Mouse (Mus musculus) C2C12 (cell line): ENCODE data around the gene Tex22. TPM values are rescaled to one million over a fixed set of nuclear protein-coding genes. Genes with fewer than 3 reads are reported as not detected.

Experiments used
- H3K27me3 ChIP-seq: one replicate; pipeline ENCODE4 v1.6.1; 2011; ENCODE audit not compliant: control insufficient read depth, insufficient read depth, insufficient read length
- H3K36me3 ChIP-seq: one replicate; pipeline ENCODE4 v1.6.1; 2011; ENCODE audit not compliant: control insufficient read depth, insufficient read depth
- H3K4me3 ChIP-seq: one replicate; pipeline ENCODE4 v1.5.1; 2011; ENCODE audit warnings: mild to moderate bottlenecking, control low read depth; ENCODE audit not compliant: poor library complexity, insufficient read depth, severe bottlenecking
- H3K79me2 ChIP-seq: one replicate; pipeline ENCODE4 v1.6.1; 2011; ENCODE audit not compliant: control insufficient read depth, insufficient read depth
- H3K79me3 ChIP-seq: one replicate; pipeline ENCODE4 v1.6.1; 2011; ENCODE audit warnings: low read depth, control low read depth
- H3ac ChIP-seq: one replicate; pipeline ENCODE3; 2011; ENCODE audit warnings: low read depth; ENCODE audit not compliant: control insufficient read depth, insufficient read length
- CEBPB ChIP-seq: IDR thresholded peaks from one replicate; pipeline ENCODE4 v1.6.1; 2011; ENCODE audit warnings: low read depth, mild to moderate bottlenecking, control low read depth, moderate library complexity
- CTCF ChIP-seq: IDR thresholded peaks from one replicate; pipeline ENCODE4 v1.5.1; 2011; ENCODE audit not compliant: control insufficient read depth, insufficient read depth, insufficient read length
- FOSL1 ChIP-seq: IDR thresholded peaks from one replicate; pipeline ENCODE4 v1.8.0; 2011; ENCODE audit warnings: mild to moderate bottlenecking, low read length; ENCODE audit not compliant: poor library complexity, insufficient read depth, severe bottlenecking
- MAX ChIP-seq: IDR thresholded peaks from one replicate; pipeline ENCODE4 v1.6.1; 2011; ENCODE audit warnings: mild to moderate bottlenecking, control low read depth
- MYOD1 ChIP-seq: IDR thresholded peaks from one replicate; pipeline ENCODE4 v1.6.1; 2011; ENCODE audit warnings: low read depth; ENCODE audit not compliant: control insufficient read depth, insufficient read length
- MYOG ChIP-seq: IDR thresholded peaks from one replicate; pipeline ENCODE4 v1.6.1; 2011; ENCODE audit not compliant: control insufficient read depth, insufficient read length; ENCODE audit errors: extremely low read depth
- USF1 ChIP-seq: IDR thresholded peaks from one replicate; pipeline ENCODE4 v1.6.1; 2011; ENCODE audit warnings: low read depth, mild to moderate bottlenecking, control low read depth, moderate library complexity
- polyA plus RNA-seq: library from polyadenylated mRNA; unstranded; fragments of >200 nt; fragmentation: generic; extraction: Trizol; gene quantifications from one replicate; pipeline ENCODE4 v1.2.1, GENCODE M21; 2012; ENCODE audit warnings: missing spikeins

The Tex22 gene
- polyA plus RNA-seq, 1 experiment = not detected

- H3K79me3 ChIP-seq = no peaks in the 10 kb centered on the region
- H3K27me3 ChIP-seq = no peaks in the 10 kb centered on the region
- no peaks in the 10 kb centered on the region for H3K36me3 ChIP-seq
- H3K4me3 ChIP-seq = no peak overlapping the region
- no peak overlapping the region for H3ac ChIP-seq
- TF ChIP-seq MYOD1 = no peak
- no peaks in the 10 kb centered on the region for H3K79me2 ChIP-seq
Observed at GRCm38 (mm10) chr12:113089107-113089506, 14.8 kb downstream of the Tex22 start.

DNA sequence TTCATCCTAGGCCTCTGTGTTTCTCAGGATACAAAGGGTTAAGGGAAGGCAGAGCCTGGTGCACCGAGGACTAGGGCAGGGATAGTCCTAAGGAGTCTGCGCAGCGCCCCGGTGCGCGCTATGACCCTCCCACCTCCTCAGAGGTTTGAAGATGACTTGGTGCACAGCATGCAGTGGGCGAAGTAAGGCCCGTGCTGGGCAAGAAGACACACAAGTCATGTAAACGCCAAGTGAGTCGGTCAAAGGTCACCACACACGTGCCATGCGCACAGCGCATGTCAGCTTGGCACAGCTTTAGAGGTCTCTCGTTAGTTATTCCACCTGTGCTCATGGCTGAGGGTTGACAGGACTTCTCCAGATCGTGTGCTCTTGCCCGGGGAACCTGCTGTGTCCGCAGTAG is 15.8 kb downstream of the Tex22 start:
- Histone ChIP-seq H3K79me2 (no peaks in the 10 kb centered on the region), H3K36me3 (no peaks in the 10 kb centered on the region), H3ac (no peak overlapping the region), H3K27me3 (no peaks in the 10 kb centered on the region), H3K4me3 (no peak overlapping the region), H3K79me3 (no peaks in the 10 kb centered on the region)
- TF ChIP-seq FOSL1 (no peak), MYOD1 (no peak), CTCF (no peak), USF1 (no peak), MYOG (no peak), MAX (no peak), CEBPB (no peak)

DNA sequence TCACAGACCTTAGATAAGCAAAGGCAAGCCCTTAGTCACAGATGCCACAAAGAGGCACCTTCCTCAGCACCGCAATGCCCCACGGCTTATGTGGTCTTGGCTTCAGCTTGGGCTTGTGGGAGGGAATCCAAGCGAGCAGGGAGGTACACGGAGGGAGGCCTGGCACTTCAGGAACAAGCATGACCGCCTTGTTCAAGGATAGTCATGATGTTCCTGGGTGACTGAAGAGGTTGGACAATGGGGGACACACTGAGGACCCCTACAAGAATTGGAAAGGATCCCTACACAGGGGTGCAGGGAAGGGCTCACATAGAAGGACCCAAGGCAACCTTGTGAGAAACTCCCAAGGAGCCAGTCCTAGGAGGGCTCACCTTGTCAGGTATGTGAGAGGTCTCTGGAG is 22.7 kb downstream of the Tex22 start:
- H3K79me2 ChIP-seq = peaks cover 47% of the 10 kb centered on the region
- H3ac ChIP-seq = no peak overlapping the region
- H3K4me3 ChIP-seq = no peak overlapping the region
- TF ChIP-seq FOSL1 = no peak
- no peak for TF ChIP-seq CEBPB
- no peak for TF ChIP-seq CTCF
- no peak for TF ChIP-seq MYOD1
- TF ChIP-seq USF1 = no peak
- no peak for TF ChIP-seq MYOG
- no peak for TF ChIP-seq MAX
- H3K79me3 ChIP-seq = peaks cover 34% of the 10 kb centered on the region
- H3K36me3 ChIP-seq = peaks cover 6% of the 10 kb centered on the region
- no peaks in the 10 kb centered on the region for H3K27me3 ChIP-seq

GRCm38 (mm10) chr12:113097749-113098281 is 23.5 kb downstream of the Tex22 start, which contains the start of gene Mta1:
Gene Mta1 (plus strand): TSS chr12:113098278.
- H3K4me3 ChIP-seq = peak within 1 kb of the TSS; percentile 71
- H3ac ChIP-seq = peak within 1 kb of the TSS; percentile 97
- H3K27me3 ChIP-seq = no peaks in the 10 kb centered on the region
- peaks cover 6% of the 10 kb centered on the region for H3K36me3 ChIP-seq
- H3K79me3 ChIP-seq = peaks cover 42% of the 10 kb centered on the region
- H3K79me2 ChIP-seq = peaks cover 54% of the 10 kb centered on the region
- TF ChIP-seq CTCF (no peak), CEBPB (no peak), MAX (no peak), MYOG (no peak), MYOD1 (no peak), FOSL1 (no peak), USF1 (no peak)

GRCm38 (mm10) chr12:113098530-113099151 is 24.3 kb downstream of the Tex22 start:
- TF ChIP-seq MAX (no peak), MYOG (no peak), USF1 (no peak), CTCF (no peak)
- Histone ChIP-seq H3K79me3 (peaks cover 50% of the 10 kb centered on the region), H3K4me3 (peak overlapping the region; percentile 71), H3ac (peak overlapping the region; percentile 97), H3K36me3 (peaks cover 6% of the 10 kb centered on the region), H3K27me3 (no peaks in the 10 kb centered on the region), H3K79me2 (peaks cover 63% of the 10 kb centered on the region)

- Histone ChIP-seq H3K79me3 (peaks cover 60% of the 10 kb centered on the region), H3K36me3 (peaks cover 6% of the 10 kb centered on the region), H3K79me2 (peaks cover 73% of the 10 kb centered on the region), H3ac (peak overlapping the region; percentile 97), H3K27me3 (no peaks in the 10 kb centered on the region), H3K4me3 (peak overlapping the region; percentile 71)
- TF ChIP-seq MYOD1 = no peak
- no peak for TF ChIP-seq USF1
- no peak for TF ChIP-seq CEBPB
- no peak for TF ChIP-seq MAX
- TF ChIP-seq CTCF = no peak
- TF ChIP-seq FOSL1 = no peak
- TF ChIP-seq MYOG = no peak
Observed at GRCm38 (mm10) chr12:113099470-113100237, 25.4 kb downstream of the Tex22 start.
